Mouse (Mus musculus) neural tube, embryonic 15.5 days (tissue): ENCODE data around the gene Gsk3b. TPM values are rescaled to one million over a fixed set of nuclear protein-coding genes. Genes with fewer than 3 reads are reported as not detected.

ENCODE experiments used
- ATAC-seq: fragments of 200-750 bp; cut with Nextera tagmentation; 2 replicates; pipeline ENCODE4 v1.8.0; 2017; ENCODE audit warnings: mild to moderate bottlenecking, moderate TSS enrichment, moderate library complexity; ENCODE audit not compliant: low FRiP score
- H3K27ac ChIP-seq: fragments of 300-500 bp; sonication (generic); replicated peaks from 2 replicates; pipeline ENCODE4 v1.5.1; 2015; ENCODE audit warnings: mild to moderate bottlenecking, inconsistent platforms
- H3K27me3 ChIP-seq: fragments of 300-500 bp; sonication (generic); replicated peaks from 2 replicates; pipeline ENCODE4 v1.6.1; 2015; ENCODE audit warnings: inconsistent platforms
- H3K36me3 ChIP-seq: fragments of 300-500 bp; sonication (generic); 2 replicates; pipeline ENCODE4 v1.6.1; 2015; ENCODE audit warnings: inconsistent platforms
- H3K4me1 ChIP-seq: fragments of 300-500 bp; sonication (generic); 2 replicates; pipeline ENCODE4 v1.6.1; 2015; ENCODE audit warnings: inconsistent platforms
- H3K4me2 ChIP-seq: fragments of 300-500 bp; sonication (generic); 2 replicates; pipeline ENCODE4 v1.6.1; 2015; ENCODE audit warnings: inconsistent platforms, mild to moderate bottlenecking, moderate library complexity
- H3K4me3 ChIP-seq: fragments of 300-500 bp; sonication (generic); replicated peaks from 2 replicates; pipeline ENCODE4 v1.5.1; 2015; ENCODE audit warnings: mild to moderate bottlenecking, inconsistent platforms
- H3K9ac ChIP-seq: fragments of 300-500 bp; sonication (generic); replicated peaks from 2 replicates; pipeline ENCODE4 v1.6.1; 2015; ENCODE audit warnings: mild to moderate bottlenecking, inconsistent platforms
- H3K9me3 ChIP-seq: fragments of 300-500 bp; sonication (generic); replicated peaks from 2 replicates; pipeline ENCODE4 v1.6.1; 2016; ENCODE audit warnings: inconsistent platforms
- WGBS: fragments of 180-500 bp; shearing (Covaris S2); methylation state at CpG from one replicate; pipeline ENCODE4 v1.1.7; 2015; ENCODE audit warnings: mixed read lengths; 5-methylcytosine and 5-hydroxymethylcytosine counted together
- polyA plus RNA-seq: library from polyadenylated mRNA; unstranded; fragments of >200 nt; fragmentation: Nextera tagmentation; extraction: Ambion mirVana; gene quantifications from 2 replicates; pipeline ENCODE4 v1.2.1, GENCODE M21; 2015

The Gsk3b gene
- polyA plus RNA-seq, 1 experiment from 2014 or later, result 145 TPM

DNA sequence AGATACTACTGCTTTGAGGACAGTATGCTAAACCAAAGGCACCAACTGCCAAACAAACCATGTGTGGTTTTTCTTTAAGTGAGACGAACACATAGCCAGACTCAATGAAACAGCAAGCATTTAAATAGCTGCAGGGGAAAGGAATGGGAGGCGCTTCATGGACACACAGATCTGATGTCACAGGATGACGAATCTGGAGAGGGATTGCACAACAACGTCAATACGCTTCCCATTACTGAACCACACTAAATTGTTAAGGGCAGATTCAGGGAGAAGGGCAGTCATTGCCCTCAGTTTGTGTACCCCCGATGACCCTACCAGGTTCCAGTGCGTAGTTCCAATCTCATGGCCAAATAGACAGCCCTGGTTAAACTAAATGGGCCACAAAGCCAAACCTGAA, 197.0 kb downstream of the Gsk3b start:
- H3K36me3 ChIP-seq, result no peaks in the 10 kb centered on the region
- H3K27me3 ChIP-seq, result no peaks in the 10 kb centered on the region
- no peak overlapping the region for H3K4me3 ChIP-seq
- H3K9ac ChIP-seq, result no peak overlapping the region
- no peak for ATAC-seq
- H3K4me1 ChIP-seq, result peaks cover 4% of the 10 kb centered on the region; the same call in 1 of the 2 replicates
- WGBS, result 80% methylated on average over 7 of the region's 7 CpGs
- H3K9me3 ChIP-seq, result no peaks in the 10 kb centered on the region
- no peak overlapping the region for H3K27ac ChIP-seq
- no peak overlapping the region for H3K4me2 ChIP-seq

DNA sequence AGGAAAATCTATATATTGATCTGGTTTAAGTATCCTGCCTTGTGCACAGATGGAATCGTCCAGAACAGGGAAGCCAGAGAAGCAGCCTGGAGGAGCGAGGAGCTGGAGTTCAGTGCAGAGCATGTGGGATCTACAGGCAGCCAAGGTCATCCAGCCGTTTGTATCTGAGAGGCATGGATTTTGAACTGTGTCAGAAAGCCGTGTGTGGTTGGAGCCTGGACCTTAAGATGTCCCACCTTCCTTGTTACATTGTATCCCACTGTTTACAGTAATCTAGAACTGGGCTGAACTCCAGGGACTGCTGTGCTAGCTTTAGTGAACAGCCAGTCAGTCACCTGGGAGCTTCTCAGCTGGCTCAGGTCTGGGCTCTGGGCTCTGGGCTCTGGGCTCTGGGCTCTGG, 197.7 kb downstream of the Gsk3b start:
- ATAC-seq, result no peak
- Histone ChIP-seq H3K4me2 (no peak overlapping the region), H3K4me1 (peaks cover 4% of the 10 kb centered on the region; the same call in 1 of the 2 replicates), H3K36me3 (no peaks in the 10 kb centered on the region), H3K9ac (no peak overlapping the region), H3K27ac (no peak overlapping the region), H3K9me3 (no peaks in the 10 kb centered on the region), H3K4me3 (no peak overlapping the region), H3K27me3 (no peaks in the 10 kb centered on the region)
- WGBS, result 76% methylated on average over 4 of the region's 4 CpGs

GRCm38 (mm10) chr16:38287357-38287756, 198.6 kb downstream of the Gsk3b start:
- Histone ChIP-seq H3K9ac (no peak overlapping the region), H3K9me3 (no peaks in the 10 kb centered on the region), H3K4me2 (no peak overlapping the region), H3K4me1 (peaks cover 4% of the 10 kb centered on the region; the same call in 1 of the 2 replicates), H3K27ac (no peak overlapping the region), H3K27me3 (no peaks in the 10 kb centered on the region), H3K4me3 (no peak overlapping the region), H3K36me3 (no peaks in the 10 kb centered on the region)
- 90% methylated on average over 6 of the region's 6 CpGs for WGBS
- ATAC-seq, result no peak

- no peak overlapping the region for H3K4me2 ChIP-seq
- WGBS, result 91% methylated on average over 3 of the region's 3 CpGs
- ATAC-seq, result no peak
- no peaks in the 10 kb centered on the region for H3K9me3 ChIP-seq
- no peak overlapping the region for H3K9ac ChIP-seq
- H3K27me3 ChIP-seq, result no peaks in the 10 kb centered on the region
- peaks cover 4% of the 10 kb centered on the region; the same call in 1 of the 2 replicates for H3K4me1 ChIP-seq
- H3K36me3 ChIP-seq, result no peaks in the 10 kb centered on the region
- H3K27ac ChIP-seq, result no peak overlapping the region
- no peak overlapping the region for H3K4me3 ChIP-seq
Observed at GRCm38 (mm10) chr16:38287762-38288161, 199.0 kb downstream of the Gsk3b start.

DNA sequence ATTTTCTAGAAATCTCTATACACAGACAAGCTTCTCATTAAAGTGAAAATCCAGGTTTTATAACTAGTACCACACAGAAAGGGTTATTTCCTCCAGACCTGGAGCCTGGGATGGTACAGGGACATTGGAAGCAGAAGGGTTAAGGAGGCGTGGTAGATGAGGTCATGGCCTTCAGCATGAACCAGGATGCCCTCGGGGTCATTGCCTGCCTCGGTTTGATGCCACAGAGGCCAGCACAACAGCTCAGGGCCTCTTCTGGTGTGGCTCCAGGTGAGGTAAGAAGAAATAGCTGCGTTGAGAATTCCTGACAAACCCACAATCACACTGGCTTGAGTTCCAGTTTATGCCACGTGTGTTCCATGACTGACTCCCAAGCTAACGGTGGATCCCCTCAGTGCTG, 200.1 kb downstream of the Gsk3b start:
- H3K4me1 ChIP-seq, result no peaks in the 10 kb centered on the region
- no peaks in the 10 kb centered on the region for H3K9me3 ChIP-seq
- no peaks in the 10 kb centered on the region for H3K36me3 ChIP-seq
- H3K4me2 ChIP-seq, result no peak overlapping the region
- H3K4me3 ChIP-seq, result no peak overlapping the region
- no peak overlapping the region for H3K27ac ChIP-seq
- WGBS, result 33% methylated on average over 6 of the region's 6 CpGs
- no peak for ATAC-seq
- H3K9ac ChIP-seq, result no peak overlapping the region
- no peaks in the 10 kb centered on the region for H3K27me3 ChIP-seq

GRCm38 (mm10) chr16:38290151-38290550, 201.3 kb downstream of the Gsk3b start:
- Histone ChIP-seq H3K4me1 (no peaks in the 10 kb centered on the region), H3K27me3 (no peaks in the 10 kb centered on the region), H3K4me3 (no peak overlapping the region), H3K27ac (no peak overlapping the region), H3K9me3 (no peaks in the 10 kb centered on the region), H3K9ac (no peak overlapping the region), H3K36me3 (no peaks in the 10 kb centered on the region), H3K4me2 (no peak overlapping the region)
- no peak for ATAC-seq
- WGBS, result 82% methylated on average over 2 of the region's 2 CpGs

- no peak for ATAC-seq
- H3K27me3 ChIP-seq, result no peaks in the 10 kb centered on the region
- H3K4me3 ChIP-seq, result no peak within 1 kb of the TSS
- H3K9me3 ChIP-seq, result no peaks in the 10 kb centered on the region
- no peak within 1 kb of the TSS for H3K9ac ChIP-seq
- WGBS, result 74% methylated on average over 7 of the region's 7 CpGs
- H3K36me3 ChIP-seq, result no peaks in the 10 kb centered on the region
- no peak within 1 kb of the TSS for H3K4me2 ChIP-seq
- no peaks in the 10 kb centered on the region for H3K4me1 ChIP-seq
- no peak within 1 kb of the TSS for H3K27ac ChIP-seq
Observed at GRCm38 (mm10) chr16:38294685-38295348, 206.0 kb downstream of the Gsk3b start, which contains the start of gene Nr1i2. TSS of gene Nr1i2 (minus strand) at chr16:38294824.

- Histone ChIP-seq H3K9ac (no peak overlapping the region), H3K9me3 (no peaks in the 10 kb centered on the region), H3K4me1 (no peaks in the 10 kb centered on the region), H3K4me2 (no peak overlapping the region), H3K36me3 (no peaks in the 10 kb centered on the region), H3K27me3 (no peaks in the 10 kb centered on the region), H3K4me3 (no peak overlapping the region), H3K27ac (no peak overlapping the region)
- 47% methylated on average over 5 of the region's 5 CpGs for WGBS
- no peak for ATAC-seq
Observed at GRCm38 (mm10) chr16:38295349-38295930, 206.6 kb downstream of the Gsk3b start.

Other genes starting within 250 kb of the Gsk3b start
- gene Gm36028, start 227.9 kb upstream of the Gsk3b start, polyA plus RNA-seq, result 0.15 TPM in 1 of 2 replicates, not detected in the other
- gene Lrrc58, start 220.6 kb upstream of the Gsk3b start, polyA plus RNA-seq, result 45.3 and 46.1 TPM in 2 replicates
- gene Gpr156, start 172.5 kb upstream of the Gsk3b start, polyA plus RNA-seq, result 3.3 and 4.0 TPM in 2 replicates
- gene Nr1i2, start 205.8 kb downstream of the Gsk3b start, polyA plus RNA-seq, result 0.63 TPM in 1 of 2 replicates, not detected in the other